Mouse (Mus musculus): ENCODE results near the gene Col6a4. TPM values are rescaled to one million over a fixed set of nuclear protein-coding genes. Genes with fewer than 3 reads are reported as not detected.

The Col6a4 gene
- total RNA-seq (2018; cell fraction: chromatin; rRNA removed), result not detected
- total RNA-seq (2018; cell fraction: cytosol; rRNA removed), result not detected
- total RNA-seq (2018; cell fraction: nucleus; rRNA removed), result not detected
- polyA plus RNA-seq (2018), result not detected in 3 replicates

GRCm38 (mm10) chr9:106096683-106097082 is at the start of gene Col6a4:
Col6a4 (minus strand) TSS chr9:106096783.
- WGBS (ENCODE audit: missing documents), result 74% methylated on average over 7 of the region's 7 CpGs
- H3K4me3 ChIP-seq (ENCODE audit: inconsistent target), result no peak within 1 kb of the TSS
- H3K79me2 ChIP-seq (ENCODE audit: inconsistent target), result no peaks in the 10 kb centered on the region
- no peaks in the 10 kb centered on the region for H3K36me3 ChIP-seq (ENCODE audit: inconsistent target)
- no peak within 1 kb of the TSS for H3K27ac ChIP-seq

- no peaks in the 10 kb centered on the region for H3K36me3 ChIP-seq (ENCODE audit: inconsistent target)
- H3K27ac ChIP-seq, result no peak overlapping the region
- H3K79me2 ChIP-seq (ENCODE audit: inconsistent target), result no peaks in the 10 kb centered on the region
- 97% methylated on average over 2 of the region's 2 CpGs for WGBS (ENCODE audit: missing documents)
- H3K4me3 ChIP-seq (ENCODE audit: inconsistent target), result no peak overlapping the region
These were observed 49.0 kb upstream of the Col6a4 start for GRCm38 (mm10) chr9:106145582-106145981.

GRCm38 (mm10) chr9:106144176-106144575 is 47.6 kb upstream of the Col6a4 start:
- Histone ChIP-seq H3K27ac (no peak overlapping the region), H3K79me2 (ENCODE audit: inconsistent target) (no peaks in the 10 kb centered on the region), H3K4me3 (ENCODE audit: inconsistent target) (no peak overlapping the region), H3K36me3 (ENCODE audit: inconsistent target) (no peaks in the 10 kb centered on the region)
- 96% methylated on average over 7 of the region's 7 CpGs for WGBS (ENCODE audit: missing documents)

GRCm38 (mm10) chr9:106141955-106142354 is 45.4 kb upstream of the Col6a4 start:
- 93% methylated on average over 12 of the region's 12 CpGs for WGBS (ENCODE audit: missing documents)
- Histone ChIP-seq H3K27ac (no peak overlapping the region), H3K36me3 (ENCODE audit: inconsistent target) (no peaks in the 10 kb centered on the region), H3K79me2 (ENCODE audit: inconsistent target) (no peaks in the 10 kb centered on the region), H3K4me3 (ENCODE audit: inconsistent target) (no peak overlapping the region)

GRCm38 (mm10) chr9:106139763-106140162 is 43.2 kb upstream of the Col6a4 start:
- Histone ChIP-seq H3K79me2 (ENCODE audit: inconsistent target) (no peaks in the 10 kb centered on the region), H3K36me3 (ENCODE audit: inconsistent target) (no peaks in the 10 kb centered on the region), H3K4me3 (ENCODE audit: inconsistent target) (no peak overlapping the region), H3K27ac (no peak overlapping the region)
- 77% methylated on average over 10 of the region's 10 CpGs for WGBS (ENCODE audit: missing documents)

GRCm38 (mm10) chr9:106137671-106138216 is 41.2 kb upstream of the Col6a4 start:
- H3K27ac ChIP-seq, result no peak overlapping the region
- H3K4me3 ChIP-seq (ENCODE audit: inconsistent target), result no peak overlapping the region
- no peaks in the 10 kb centered on the region for H3K36me3 ChIP-seq (ENCODE audit: inconsistent target)
- no peaks in the 10 kb centered on the region for H3K79me2 ChIP-seq (ENCODE audit: inconsistent target)
- 67% methylated on average over 9 of the region's 10 CpGs for WGBS (ENCODE audit: missing documents)

- WGBS (ENCODE audit: missing documents), result 85% methylated on average over 7 of the region's 7 CpGs
- Histone ChIP-seq H3K4me3 (ENCODE audit: inconsistent target) (no peak overlapping the region), H3K36me3 (ENCODE audit: inconsistent target) (no peaks in the 10 kb centered on the region), H3K27ac (no peak overlapping the region), H3K79me2 (ENCODE audit: inconsistent target) (no peaks in the 10 kb centered on the region)
These were observed 33.7 kb upstream of the Col6a4 start for GRCm38 (mm10) chr9:106130250-106130649.

- no peaks in the 10 kb centered on the region for H3K79me2 ChIP-seq (ENCODE audit: inconsistent target)
- 51% methylated on average over 2 of the region's 2 CpGs for WGBS (ENCODE audit: missing documents)
- H3K27ac ChIP-seq, result no peak overlapping the region
- no peak overlapping the region for H3K4me3 ChIP-seq (ENCODE audit: inconsistent target)
- H3K36me3 ChIP-seq (ENCODE audit: inconsistent target), result no peaks in the 10 kb centered on the region
These were observed 32.5 kb upstream of the Col6a4 start for GRCm38 (mm10) chr9:106129072-106129471.

GRCm38 (mm10) chr9:106126786-106127251 is 30.2 kb upstream of the Col6a4 start:
- H3K36me3 ChIP-seq (ENCODE audit: inconsistent target), result no peaks in the 10 kb centered on the region
- WGBS (ENCODE audit: missing documents), result 64% methylated on average over 2 of the region's 2 CpGs
- no peak overlapping the region for H3K4me3 ChIP-seq (ENCODE audit: inconsistent target)
- H3K27ac ChIP-seq, result no peak overlapping the region
- H3K79me2 ChIP-seq (ENCODE audit: inconsistent target), result no peaks in the 10 kb centered on the region

GRCm38 (mm10) chr9:106123599-106123998 is 27.0 kb upstream of the Col6a4 start:
- Histone ChIP-seq H3K27ac (no peak overlapping the region), H3K4me3 (ENCODE audit: inconsistent target) (no peak overlapping the region), H3K36me3 (ENCODE audit: inconsistent target) (no peaks in the 10 kb centered on the region), H3K79me2 (ENCODE audit: inconsistent target) (no peaks in the 10 kb centered on the region)
- WGBS (ENCODE audit: missing documents), result 50% methylated on average over 4 of the region's 4 CpGs

GRCm38 (mm10) chr9:106119075-106119474 is 22.5 kb upstream of the Col6a4 start:
- Histone ChIP-seq H3K79me2 (ENCODE audit: inconsistent target) (no peaks in the 10 kb centered on the region), H3K4me3 (ENCODE audit: inconsistent target) (no peak overlapping the region), H3K36me3 (ENCODE audit: inconsistent target) (no peaks in the 10 kb centered on the region), H3K27ac (no peak overlapping the region)
- WGBS (ENCODE audit: missing documents), result 75% methylated on average over 9 of the region's 9 CpGs

GRCm38 (mm10) chr9:106115801-106116424 is 19.3 kb upstream of the Col6a4 start:
- Histone ChIP-seq H3K36me3 (ENCODE audit: inconsistent target) (no peaks in the 10 kb centered on the region), H3K27ac (no peak overlapping the region), H3K4me3 (ENCODE audit: inconsistent target) (no peak overlapping the region), H3K79me2 (ENCODE audit: inconsistent target) (no peaks in the 10 kb centered on the region)
- 54% methylated on average over 13 of the region's 13 CpGs for WGBS (ENCODE audit: missing documents)

- WGBS (ENCODE audit: missing documents), result 37% methylated on average over 10 of the region's 10 CpGs
- Histone ChIP-seq H3K79me2 (ENCODE audit: inconsistent target) (no peaks in the 10 kb centered on the region), H3K27ac (no peak overlapping the region), H3K4me3 (ENCODE audit: inconsistent target) (no peak overlapping the region), H3K36me3 (ENCODE audit: inconsistent target) (no peaks in the 10 kb centered on the region)
These were observed 16.3 kb upstream of the Col6a4 start for GRCm38 (mm10) chr9:106112770-106113423.

GRCm38 (mm10) chr9:106106241-106106640 is 9.7 kb upstream of the Col6a4 start:
- no peaks in the 10 kb centered on the region for H3K36me3 ChIP-seq (ENCODE audit: inconsistent target)
- WGBS (ENCODE audit: missing documents), result 91% methylated on average over 9 of the region's 9 CpGs
- H3K27ac ChIP-seq, result no peak overlapping the region
- H3K4me3 ChIP-seq (ENCODE audit: inconsistent target), result no peak overlapping the region
- no peaks in the 10 kb centered on the region for H3K79me2 ChIP-seq (ENCODE audit: inconsistent target)

GRCm38 (mm10) chr9:106104401-106104800 is 7.8 kb upstream of the Col6a4 start:
- Histone ChIP-seq H3K27ac (no peak overlapping the region), H3K79me2 (ENCODE audit: inconsistent target) (no peaks in the 10 kb centered on the region), H3K4me3 (ENCODE audit: inconsistent target) (no peak overlapping the region), H3K36me3 (ENCODE audit: inconsistent target) (no peaks in the 10 kb centered on the region)
- WGBS (ENCODE audit: missing documents), result 89% methylated on average over 7 of the region's 7 CpGs

All from macrophage (primary cell).